Mouse (Mus musculus) spleen, postnatal 10 days (tissue): ENCODE measurements around the gene Pex5.
"Not testable (repeated sequence)": the region's sequence is repeated elsewhere in the genome, so short reads cannot be mapped to it uniquely, and the experiment has no call there.

ENCODE experiments used
- DNase-seq, 2 experiments: peaks; one replicate each; pipeline ENCODE4 v3.0.0; 2021 to 2022; ENCODE audit warnings: low spot score in 2 of 2

Gene Pex5

GRCm38 (mm10) chr6:124427289-124427688 is 12.4 kb upstream of the Pex5 start:
- no peak for DNase-seq

DNA sequence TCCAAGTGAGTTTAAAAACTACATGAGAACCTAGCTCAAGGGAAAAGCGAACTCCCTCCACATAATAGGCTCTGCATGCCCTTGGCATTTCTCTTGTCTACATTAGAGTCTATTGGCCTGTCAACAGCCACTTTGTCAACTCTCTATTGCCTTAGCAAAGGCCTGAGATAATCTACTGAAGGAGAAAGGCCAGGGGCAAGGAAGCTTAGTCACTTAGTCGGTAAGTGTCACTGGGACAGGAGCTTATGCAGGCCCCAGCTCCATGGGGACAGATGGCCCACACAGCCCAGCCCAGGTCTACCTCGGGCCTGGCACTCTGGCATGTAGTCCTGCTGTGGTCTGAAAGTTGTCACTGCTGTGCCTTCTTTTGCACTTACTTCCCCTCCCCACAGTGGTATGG is 11.7 kb upstream of the Pex5 start:
- no peak for DNase-seq

DNA sequence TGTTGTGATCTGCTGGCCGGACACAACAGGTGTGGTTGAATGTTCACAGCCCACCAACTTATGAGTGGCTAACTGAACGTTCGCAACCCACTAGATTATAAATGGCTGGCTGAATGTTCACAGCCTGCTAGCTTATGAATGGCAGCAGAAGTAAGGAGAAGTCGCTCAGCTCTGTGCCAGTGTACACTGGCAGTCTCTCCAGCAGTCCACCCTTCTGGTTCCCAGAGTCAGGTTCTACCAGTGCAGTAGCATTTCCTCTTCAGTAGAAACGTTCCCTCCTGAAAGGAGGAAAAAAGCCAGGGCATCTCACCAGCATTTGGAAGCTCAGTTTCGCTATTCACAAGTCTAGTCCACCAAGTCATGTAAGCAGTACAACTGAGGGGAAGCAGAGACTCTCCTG is 10.7 kb upstream of the Pex5 start:
- no peak for DNase-seq

DNA sequence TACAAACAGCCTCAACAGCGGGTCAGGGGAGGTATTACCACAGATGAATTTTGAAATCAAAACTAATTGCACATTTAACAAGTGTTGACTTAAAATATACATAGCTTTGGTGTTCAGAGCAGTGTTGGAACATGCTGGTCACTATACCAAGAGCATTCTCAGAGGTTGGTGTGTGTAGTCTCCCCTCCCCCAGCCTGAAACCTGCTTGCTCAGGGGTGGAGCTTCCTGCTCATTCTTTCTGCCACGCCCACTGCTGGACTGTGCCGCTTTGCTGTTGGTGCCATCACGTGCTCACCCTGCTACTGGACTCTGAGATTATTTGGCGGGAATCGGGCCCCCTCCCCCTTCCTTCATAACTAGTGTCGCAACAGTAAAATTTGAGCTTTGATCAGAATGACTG is 10.2 kb upstream of the Pex5 start:
- peak in 1 of 2 experiments; percentile 56 for DNase-seq

DNA sequence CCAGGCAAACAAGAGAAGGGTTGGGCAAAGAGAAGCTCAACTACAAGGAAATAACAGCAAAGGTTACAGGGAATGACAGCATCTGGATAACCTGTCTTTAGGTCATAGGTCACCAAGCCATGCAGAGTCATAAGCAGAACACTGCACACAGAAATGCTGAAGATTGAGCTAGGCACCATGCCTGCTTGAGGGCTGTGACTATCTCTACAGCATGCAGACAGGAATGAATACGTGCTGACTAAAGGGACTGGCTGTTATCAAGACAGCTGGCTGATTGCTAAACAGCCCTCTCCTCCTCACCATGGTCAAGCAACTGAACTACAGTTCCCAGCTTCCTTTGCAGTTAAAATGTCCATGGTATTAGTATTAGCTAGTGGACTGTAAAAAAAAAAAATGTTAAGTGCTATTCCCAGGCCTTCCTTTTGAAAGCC is 9.2 kb upstream of the Pex5 start:
- no peak for DNase-seq

- no peak for DNase-seq
Observed at GRCm38 (mm10) chr6:124418686-124419085, 3.8 kb upstream of the Pex5 start.

GRCm38 (mm10) chr6:124415347-124416088 is 651 bp upstream of the Pex5 start:
- peak; percentile 88 to 91 for DNase-seq

GRCm38 (mm10) chr6:124414150-124414926 is 529 bp downstream of the Pex5 start:
- peak; percentile 62 to 65 for DNase-seq

DNA sequence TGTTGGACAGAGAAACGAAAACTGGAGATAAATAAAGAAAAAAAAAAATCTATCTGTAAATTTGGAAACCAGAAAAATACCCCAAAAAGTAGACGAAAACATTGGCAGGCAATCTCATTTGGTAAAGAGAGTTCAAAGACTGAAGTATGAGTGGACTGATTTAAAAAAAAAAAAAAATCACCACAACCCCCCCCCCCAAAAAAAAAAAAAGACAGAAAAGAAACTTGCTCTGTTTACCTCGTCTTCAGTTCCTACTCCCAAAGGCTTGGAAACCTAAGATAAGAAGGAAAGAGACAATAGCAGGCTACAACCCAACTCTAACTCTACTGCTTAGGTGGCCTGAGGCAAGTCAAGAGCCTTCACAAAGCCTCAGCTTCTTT is 1.1 kb downstream of the Pex5 start:
- DNase-seq: no peak

DNA sequence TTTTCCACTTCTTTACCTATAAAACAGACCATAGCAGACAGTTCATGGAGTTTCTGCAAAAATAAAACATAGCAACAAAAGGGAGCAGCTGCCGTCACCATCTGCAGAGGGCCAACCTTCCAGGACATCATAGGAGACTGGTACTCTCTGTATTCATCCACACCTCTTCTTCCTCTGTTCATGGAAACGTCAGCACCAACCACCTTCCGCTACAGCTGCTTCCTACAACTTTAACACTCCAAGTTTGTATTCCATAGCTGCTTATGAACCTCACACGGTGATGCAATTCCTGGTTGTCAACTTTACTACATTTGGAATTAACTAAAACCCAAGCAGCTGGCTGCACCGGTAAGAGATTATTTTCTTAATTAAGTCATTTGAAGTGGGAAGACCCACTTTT is 6.5 kb downstream of the Pex5 start:
- DNase-seq: no peak

DNA sequence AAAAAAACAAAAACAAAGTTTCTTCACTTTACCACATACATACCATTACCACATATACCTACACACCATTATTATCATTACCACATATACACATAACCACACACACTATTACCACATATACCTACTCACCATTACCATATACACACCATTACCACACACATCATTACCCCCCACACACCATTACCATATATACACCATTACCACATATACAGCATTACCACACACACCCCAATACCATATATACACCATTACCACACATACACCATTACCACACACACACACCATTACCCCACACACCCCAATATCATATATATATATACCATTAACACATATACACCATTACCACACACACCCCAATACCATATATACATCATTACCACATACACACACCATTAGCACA is 7.7 kb downstream of the Pex5 start:
- no peak for DNase-seq

DNA sequence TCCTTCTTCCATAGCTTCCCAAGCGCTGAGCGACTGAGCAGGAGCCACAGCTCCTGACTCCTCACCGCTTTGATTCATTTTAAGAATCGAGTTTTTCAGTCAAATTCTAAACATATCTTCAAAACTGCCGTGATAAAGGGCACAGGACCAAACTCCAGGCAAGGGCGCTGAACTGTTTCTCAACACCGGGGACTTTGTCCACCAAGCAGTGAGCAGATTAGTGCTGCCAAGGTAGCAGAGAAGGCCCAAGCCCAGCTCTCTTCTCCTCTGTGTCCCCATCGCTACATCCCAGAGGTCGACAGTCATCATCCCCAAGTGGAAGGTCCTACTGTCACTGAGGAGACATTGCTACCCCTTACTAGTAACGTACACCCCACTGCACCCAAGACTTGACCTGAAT is 8.5 kb downstream of the Pex5 start:
- DNase-seq: no peak

- no peak for DNase-seq
Observed at GRCm38 (mm10) chr6:124399738-124400137, 15.1 kb downstream of the Pex5 start.

- not testable (repeated sequence) for DNase-seq
Observed at GRCm38 (mm10) chr6:124394991-124395390, 19.9 kb downstream of the Pex5 start.

DNA sequence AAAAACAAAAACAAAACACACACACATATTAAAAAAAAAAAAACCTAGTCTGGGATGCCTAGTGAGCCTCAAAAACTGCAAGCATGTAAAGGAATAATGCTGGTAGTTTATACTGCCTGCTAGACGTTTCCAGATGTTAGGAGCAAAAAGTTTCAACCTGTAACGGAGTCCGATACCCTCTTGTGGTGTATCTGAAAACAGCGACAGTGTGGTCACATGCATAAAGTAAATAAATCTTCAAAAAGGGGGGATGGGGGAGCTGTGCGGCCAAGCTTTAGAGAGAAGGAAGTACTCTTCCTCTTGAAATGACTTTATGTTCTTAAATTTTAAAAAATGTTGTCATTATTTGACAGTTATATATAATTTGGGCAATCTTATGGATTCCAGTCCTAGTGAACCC is 34.7 kb downstream of the Pex5 start:
- DNase-seq: no peak

- DNase-seq: peak; percentile 36 to 78
Observed at GRCm38 (mm10) chr6:124379331-124379730, 35.5 kb downstream of the Pex5 start.

GRCm38 (mm10) chr6:124377494-124378255 is 37.2 kb downstream of the Pex5 start:
- DNase-seq: no peak

GRCm38 (mm10) chr6:124376311-124376710 is 38.6 kb downstream of the Pex5 start:
- peak in 1 of 2 experiments; percentile 31 for DNase-seq

DNA sequence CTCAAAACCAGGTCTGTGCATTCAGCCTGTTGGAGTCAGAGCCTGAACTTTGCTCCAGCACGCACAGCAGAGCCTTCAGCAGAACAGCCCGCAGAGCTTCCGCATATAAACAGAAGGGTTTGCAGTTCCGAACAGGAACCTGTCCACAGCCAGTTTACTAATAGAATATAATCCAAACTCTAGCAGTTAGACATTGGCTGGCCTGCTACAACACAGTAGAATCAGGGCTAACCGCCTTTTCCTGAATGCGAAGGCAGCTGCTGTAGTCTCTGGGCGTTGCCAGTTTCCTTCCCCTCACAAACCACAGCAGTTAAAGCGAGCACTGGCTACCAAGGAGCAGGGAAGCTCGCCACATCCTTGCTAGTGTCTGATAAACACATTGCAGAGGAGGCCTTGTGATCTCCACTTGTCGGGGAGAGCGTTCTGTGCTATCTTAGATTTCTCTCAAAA is 39.4 kb downstream of the Pex5 start:
- DNase-seq: peak; percentile 57 to 77

DNA sequence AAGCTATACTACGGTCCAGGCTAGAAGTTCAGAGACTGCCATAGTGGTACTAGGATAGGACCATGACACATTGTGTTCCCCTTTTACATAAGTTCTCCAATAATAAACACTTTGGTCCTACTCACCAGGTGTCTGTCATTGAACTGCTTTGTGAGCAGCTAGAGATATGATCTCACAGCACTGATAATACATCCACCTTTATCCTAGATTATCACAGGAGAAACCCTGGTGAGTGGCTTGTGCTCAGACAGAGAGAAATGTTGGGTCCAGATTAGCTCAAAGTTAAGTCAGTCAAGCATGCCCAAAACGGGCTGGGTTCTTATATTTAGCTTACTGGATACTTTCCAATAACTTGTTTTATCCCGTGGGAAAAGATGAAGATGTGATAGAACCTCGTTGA is 40.2 kb downstream of the Pex5 start:
- no peak for DNase-seq

- no peak for DNase-seq
Observed at GRCm38 (mm10) chr6:124373584-124374206, 41.2 kb downstream of the Pex5 start.

DNA sequence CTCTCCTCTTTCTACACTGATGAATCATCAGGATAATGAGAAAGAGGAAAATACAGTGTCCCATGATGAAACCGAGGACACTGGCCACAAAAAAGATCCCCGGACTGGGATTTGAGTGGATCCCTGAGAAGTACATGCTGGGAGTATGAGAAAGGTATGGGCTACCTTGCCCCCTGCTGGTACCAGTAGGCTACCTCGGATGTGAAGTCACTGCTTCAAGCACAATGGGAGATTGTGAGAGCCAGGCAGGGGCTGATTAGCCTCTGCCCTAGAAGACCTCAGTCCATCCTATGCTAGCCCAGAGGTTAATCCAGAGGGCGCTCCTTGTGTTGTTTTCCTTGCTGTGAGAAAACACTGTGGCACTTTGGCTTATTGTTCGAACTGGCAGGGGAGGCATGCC is 50.5 kb downstream of the Pex5 start:
- no peak for DNase-seq
